Mouse (Mus musculus): ENCODE measurements around the gene Aebp2. TPM values are rescaled to one million over a fixed set of nuclear protein-coding genes. Genes with fewer than 3 reads are reported as not detected.

Aebp2 gene
- polyA plus RNA-seq, 1 experiment from 2014 or later: 18.7 TPM

DNA sequence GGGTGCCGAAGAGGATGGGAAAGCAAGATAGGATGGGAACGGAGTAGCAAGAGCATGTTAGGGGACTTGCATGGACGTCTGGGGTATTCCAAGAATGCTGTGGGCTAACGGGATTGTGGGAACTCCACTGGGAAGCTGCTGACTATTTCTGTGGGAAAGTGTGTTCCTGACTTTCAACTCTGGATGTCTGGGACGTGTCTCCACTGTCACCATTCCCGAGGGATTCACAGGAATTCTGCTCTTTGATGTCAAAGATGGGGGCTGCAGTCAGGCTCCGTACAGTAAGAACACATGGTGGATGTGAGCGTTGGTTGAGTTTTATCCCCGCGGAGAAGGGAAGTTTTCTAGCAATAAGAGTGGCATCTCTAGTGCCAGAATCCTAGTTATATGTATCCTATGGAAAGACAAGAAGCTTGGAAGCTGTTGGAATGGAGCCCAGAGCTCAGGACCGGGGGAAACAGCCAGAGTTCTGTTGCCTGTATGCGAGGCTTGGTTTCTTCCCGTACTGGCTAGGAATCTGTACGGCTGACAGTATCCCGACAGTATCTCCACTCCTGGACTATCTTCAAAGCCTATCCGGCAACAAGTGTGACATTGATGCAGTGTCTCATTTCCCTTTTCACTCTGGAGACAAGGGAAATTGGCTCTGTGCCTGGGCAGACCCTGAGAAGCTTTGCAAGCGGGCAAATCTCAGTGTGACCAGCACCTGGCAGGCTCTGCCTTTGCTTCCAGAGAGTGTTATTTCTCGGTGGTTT, 44.2 kb downstream of the Aebp2 start:
- H3K36me3 ChIP-seq (ENCODE audit: control insufficient read depth, insufficient read depth, low read length): no peaks in the 10 kb centered on the region
- H3K4me3 ChIP-seq (ENCODE audit: low read depth, low read length): no peak overlapping the region
- peak; percentile 91 for DNase-seq (ENCODE audit: low spot score)
- H3K4me1 ChIP-seq (ENCODE audit: control insufficient read depth, insufficient read depth, low read length): peaks cover 6% of the 10 kb centered on the region
- no peaks in the 10 kb centered on the region for H3K27me3 ChIP-seq (replicated peaks; ENCODE audit: control insufficient read depth, insufficient read depth, low read length)
- H3K27ac ChIP-seq (replicated peaks; ENCODE audit: low read depth, low read length): peak overlapping the region; percentile 46
- H3K9ac ChIP-seq (ENCODE audit: low read depth, low read length): no peak overlapping the region
- 23% methylated on average over 18 of the region's 18 CpGs for WGBS
- H3K4me2 ChIP-seq (ENCODE audit: low read depth, low read length): peak overlapping the region; percentile 23
- 0 out of 2 replicates have a peak, but pooled peaks cover 4% of the 10 kb centered on the region for H3K9me3 ChIP-seq (ENCODE audit: control insufficient read depth, low read length)
- ATAC-seq (ENCODE audit: low read depth): peak; percentile 80

DNA sequence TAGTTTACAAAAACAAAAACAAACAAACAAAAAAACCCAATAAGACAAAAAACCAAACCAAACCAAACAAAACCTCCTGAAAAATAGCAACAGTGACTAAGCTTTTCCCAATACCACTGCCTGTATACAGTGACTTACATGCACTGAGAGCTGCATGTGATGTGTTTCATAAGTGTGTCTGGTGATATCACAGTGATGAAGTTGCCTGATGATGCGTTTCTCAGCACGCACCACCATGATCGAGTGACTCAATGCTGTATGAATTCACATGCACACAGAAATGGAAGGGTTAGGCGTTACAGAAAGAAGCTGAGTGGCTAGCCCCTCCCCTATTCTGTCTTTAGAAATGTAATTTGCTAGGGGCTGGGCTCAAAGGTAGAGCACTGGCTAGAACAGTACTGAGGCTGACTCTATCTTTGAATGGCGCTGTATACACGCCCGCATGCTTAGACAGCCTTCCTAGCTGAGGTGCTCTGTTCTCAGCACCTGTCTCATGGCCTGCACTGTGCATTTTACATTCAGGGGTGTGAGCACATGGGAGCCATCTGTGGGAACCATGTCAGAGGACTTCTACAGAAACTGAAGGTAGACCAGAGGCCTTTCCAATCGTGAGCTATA, 44.9 kb downstream of the Aebp2 start:
- Histone ChIP-seq H3K36me3 (ENCODE audit: control insufficient read depth, insufficient read depth, low read length) (no peaks in the 10 kb centered on the region), H3K27me3 (replicated peaks; ENCODE audit: control insufficient read depth, insufficient read depth, low read length) (no peaks in the 10 kb centered on the region), H3K4me1 (ENCODE audit: control insufficient read depth, insufficient read depth, low read length) (peaks cover 6% of the 10 kb centered on the region), H3K4me2 (ENCODE audit: low read depth, low read length) (no peak overlapping the region), H3K9me3 (ENCODE audit: control insufficient read depth, low read length) (0 out of 2 replicates have a peak, but pooled peaks cover 4% of the 10 kb centered on the region), H3K4me3 (ENCODE audit: low read depth, low read length) (no peak overlapping the region), H3K9ac (ENCODE audit: low read depth, low read length) (no peak overlapping the region), H3K27ac (replicated peaks; ENCODE audit: low read depth, low read length) (no peak overlapping the region)
- peak; percentile 34; the same call in 1 of the 2 replicates for ATAC-seq (ENCODE audit: low read depth)
- WGBS: 75% methylated on average over 8 of the region's 8 CpGs
- no peak for DNase-seq (ENCODE audit: low spot score)

DNA sequence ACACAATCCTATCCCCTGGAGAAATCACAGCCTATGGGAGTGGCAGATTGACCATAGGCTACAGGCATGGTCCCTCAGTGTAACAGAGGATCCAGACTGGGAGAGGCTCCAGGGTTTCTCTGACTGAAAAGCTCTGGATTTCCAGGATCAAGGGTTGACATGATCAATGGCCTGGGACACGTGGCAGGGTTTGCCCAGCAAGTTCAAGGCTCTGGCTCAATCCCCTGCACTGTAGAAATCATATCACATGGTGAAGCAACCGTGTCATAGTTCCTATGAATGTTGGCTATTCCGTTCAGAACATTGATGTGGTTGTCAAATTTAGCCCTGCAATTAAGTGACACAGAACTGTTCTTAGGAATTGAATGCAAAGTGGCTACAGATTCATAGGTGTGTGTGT, 52.0 kb downstream of the Aebp2 start:
- H3K9ac ChIP-seq (ENCODE audit: low read depth, low read length): no peak overlapping the region
- no peak overlapping the region for H3K4me3 ChIP-seq (ENCODE audit: low read depth, low read length)
- 74% methylated on average over 3 of the region's 3 CpGs for WGBS
- peaks cover 20% of the 10 kb centered on the region for H3K4me1 ChIP-seq (ENCODE audit: control insufficient read depth, insufficient read depth, low read length)
- H3K27ac ChIP-seq (replicated peaks; ENCODE audit: low read depth, low read length): no peak overlapping the region
- no peak overlapping the region for H3K4me2 ChIP-seq (ENCODE audit: low read depth, low read length)
- no peaks in the 10 kb centered on the region for H3K27me3 ChIP-seq (replicated peaks; ENCODE audit: control insufficient read depth, insufficient read depth, low read length)
- no peak for DNase-seq (ENCODE audit: low spot score)
- 0 out of 2 replicates have a peak, but pooled peaks cover 4% of the 10 kb centered on the region for H3K9me3 ChIP-seq (ENCODE audit: control insufficient read depth, low read length)
- no peak for ATAC-seq (ENCODE audit: low read depth)
- no peaks in the 10 kb centered on the region for H3K36me3 ChIP-seq (ENCODE audit: control insufficient read depth, insufficient read depth, low read length)

DNA sequence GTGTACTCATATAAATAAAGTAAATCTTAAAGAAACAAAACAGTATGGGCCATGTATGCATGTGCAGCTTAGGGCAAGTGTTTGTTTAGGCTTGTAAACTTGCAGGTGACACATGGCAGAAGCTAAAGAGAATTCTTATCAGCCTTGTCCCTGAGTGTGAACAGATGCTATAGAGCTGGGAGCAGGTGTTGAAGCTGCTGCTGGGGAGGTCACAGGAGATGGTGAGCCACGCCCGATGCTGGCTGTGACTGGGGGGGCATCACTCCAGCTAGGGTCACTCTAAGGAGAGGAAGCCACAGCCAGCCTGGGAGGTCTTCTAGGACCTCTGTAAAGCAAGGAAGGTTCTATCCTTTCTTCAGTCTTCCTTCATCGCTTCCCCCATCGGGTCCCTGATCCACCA, 53.6 kb downstream of the Aebp2 start:
- Histone ChIP-seq H3K4me1 (ENCODE audit: control insufficient read depth, insufficient read depth, low read length) (peaks cover 27% of the 10 kb centered on the region), H3K36me3 (ENCODE audit: control insufficient read depth, insufficient read depth, low read length) (no peaks in the 10 kb centered on the region), H3K9ac (ENCODE audit: low read depth, low read length) (no peak overlapping the region), H3K4me3 (ENCODE audit: low read depth, low read length) (no peak overlapping the region), H3K9me3 (ENCODE audit: control insufficient read depth, low read length) (no peaks in the 10 kb centered on the region), H3K27ac (replicated peaks; ENCODE audit: low read depth, low read length) (no peak overlapping the region), H3K4me2 (ENCODE audit: low read depth, low read length) (no peak overlapping the region), H3K27me3 (replicated peaks; ENCODE audit: control insufficient read depth, insufficient read depth, low read length) (no peaks in the 10 kb centered on the region)
- WGBS: 97% methylated on average over 4 of the region's 4 CpGs
- ATAC-seq (ENCODE audit: low read depth) (no peak), DNase-seq (ENCODE audit: low spot score) (no peak)

DNA sequence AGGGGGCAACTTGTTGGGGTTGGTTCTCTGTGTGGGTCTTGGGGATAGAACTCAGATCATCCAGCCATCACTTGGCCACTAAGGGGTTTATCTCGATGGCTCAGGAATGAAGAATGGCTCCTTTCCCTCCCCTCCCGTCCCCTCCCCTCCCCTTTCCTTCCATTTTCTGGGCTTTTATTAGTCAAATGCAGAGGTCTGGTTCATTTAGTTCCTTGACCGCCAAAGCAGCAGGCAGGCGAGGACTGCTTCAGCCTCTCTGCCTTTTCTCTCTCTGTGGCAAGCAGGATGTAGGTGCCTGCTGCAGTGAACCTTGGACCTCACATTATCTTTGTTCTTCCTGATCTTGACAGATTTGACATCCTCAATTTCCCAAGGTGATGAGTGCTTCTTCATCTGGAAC, 54.6 kb downstream of the Aebp2 start:
- H3K4me1 ChIP-seq (ENCODE audit: control insufficient read depth, insufficient read depth, low read length): peaks cover 27% of the 10 kb centered on the region
- ATAC-seq (ENCODE audit: low read depth): no peak
- WGBS: 46% methylated on average over 4 of the region's 4 CpGs

DNA sequence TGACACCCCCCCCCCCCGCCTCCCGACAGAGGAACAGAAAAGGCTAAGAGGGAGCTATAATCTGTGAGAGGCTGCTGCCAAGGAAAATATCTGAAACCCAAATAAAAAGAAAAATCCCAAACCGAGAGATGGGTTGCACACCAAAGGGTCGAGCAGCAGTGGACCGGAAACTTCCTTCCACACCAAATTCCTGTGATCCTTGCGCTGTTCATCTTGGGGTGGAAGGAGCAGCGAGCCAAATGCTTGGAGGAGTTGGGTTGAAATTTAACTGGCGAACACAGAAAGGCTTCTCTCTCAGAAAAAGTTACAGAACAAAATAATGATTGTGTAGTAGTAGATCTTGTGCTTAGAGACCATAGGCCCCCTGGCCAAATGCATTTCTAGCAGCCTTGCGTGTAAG, 55.5 kb downstream of the Aebp2 start:
- Histone ChIP-seq H3K4me3 (ENCODE audit: low read depth, low read length) (no peak overlapping the region), H3K9me3 (ENCODE audit: control insufficient read depth, low read length) (no peaks in the 10 kb centered on the region), H3K4me1 (ENCODE audit: control insufficient read depth, insufficient read depth, low read length) (peaks cover 30% of the 10 kb centered on the region), H3K27ac (replicated peaks; ENCODE audit: low read depth, low read length) (peak overlapping the region; percentile 72), H3K27me3 (replicated peaks; ENCODE audit: control insufficient read depth, insufficient read depth, low read length) (no peaks in the 10 kb centered on the region), H3K36me3 (ENCODE audit: control insufficient read depth, insufficient read depth, low read length) (no peaks in the 10 kb centered on the region), H3K9ac (ENCODE audit: low read depth, low read length) (no peak overlapping the region), H3K4me2 (ENCODE audit: low read depth, low read length) (no peak overlapping the region; the same call in 1 of the 2 replicates)
- ATAC-seq (ENCODE audit: low read depth) (no peak), DNase-seq (ENCODE audit: low spot score) (peak; percentile 56)
- WGBS: 61% methylated on average over 9 of the region's 9 CpGs

More for the DNA sequence above, 54.6 kb downstream of the Aebp2 start:
- DNase-seq (ENCODE audit: low spot score): no peak
- Histone ChIP-seq H3K4me3 (ENCODE audit: low read depth, low read length) (no peak overlapping the region), H3K36me3 (ENCODE audit: control insufficient read depth, insufficient read depth, low read length) (no peaks in the 10 kb centered on the region), H3K9me3 (ENCODE audit: control insufficient read depth, low read length) (no peaks in the 10 kb centered on the region), H3K4me2 (ENCODE audit: low read depth, low read length) (no peak overlapping the region), H3K27ac (replicated peaks; ENCODE audit: low read depth, low read length) (no peak overlapping the region), H3K27me3 (replicated peaks; ENCODE audit: control insufficient read depth, insufficient read depth, low read length) (no peaks in the 10 kb centered on the region), H3K9ac (ENCODE audit: low read depth, low read length) (no peak overlapping the region)

DNA sequence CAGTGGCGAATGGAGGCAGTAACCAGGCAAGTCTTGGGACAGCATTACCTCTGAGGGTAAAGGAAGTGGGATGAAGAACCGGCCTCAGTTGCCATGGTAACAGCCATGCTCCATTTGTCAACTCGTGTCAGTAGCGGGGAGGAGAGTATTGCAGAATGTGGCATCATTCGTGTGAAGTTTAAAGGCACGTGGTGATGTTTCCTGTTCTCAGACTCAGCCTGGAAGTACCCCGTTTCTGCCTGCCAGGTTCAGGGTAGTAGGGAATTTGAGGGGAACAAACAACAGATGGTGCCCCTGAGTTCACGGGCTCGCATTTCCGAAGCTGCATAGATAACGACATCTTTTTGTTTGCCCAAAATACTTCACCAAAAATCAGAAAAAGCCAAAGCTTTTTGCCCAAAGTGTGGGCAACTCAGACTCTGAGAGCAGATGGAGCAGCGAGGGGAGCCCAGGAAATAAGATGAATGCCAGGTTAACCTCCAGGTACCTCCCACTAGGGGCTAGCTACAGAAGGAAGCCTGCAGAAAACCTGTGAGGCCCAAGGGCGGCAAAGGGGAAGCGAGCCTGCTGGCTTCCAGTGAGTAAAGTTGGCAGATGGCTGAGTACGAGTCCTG, 56.3 kb downstream of the Aebp2 start:
- H3K4me2 ChIP-seq (ENCODE audit: low read depth, low read length): 0 out of 2 replicates have a peak overlapping the region, but pooled peaks have one; percentile 20
- WGBS: 19% methylated on average over 15 of the region's 15 CpGs
- no peaks in the 10 kb centered on the region for H3K27me3 ChIP-seq (replicated peaks; ENCODE audit: control insufficient read depth, insufficient read depth, low read length)
- H3K36me3 ChIP-seq (ENCODE audit: control insufficient read depth, insufficient read depth, low read length): no peaks in the 10 kb centered on the region
- DNase-seq (ENCODE audit: low spot score) (peak; percentile 84), ATAC-seq (ENCODE audit: low read depth) (peak; percentile 51)
- H3K9me3 ChIP-seq (ENCODE audit: control insufficient read depth, low read length): no peaks in the 10 kb centered on the region
- no peak overlapping the region for H3K4me3 ChIP-seq (ENCODE audit: low read depth, low read length)
- peaks cover 36% of the 10 kb centered on the region for H3K4me1 ChIP-seq (ENCODE audit: control insufficient read depth, insufficient read depth, low read length)
- peak overlapping the region; percentile 21; the same call in 1 of the 2 replicates for H3K9ac ChIP-seq (ENCODE audit: low read depth, low read length)
- H3K27ac ChIP-seq (replicated peaks; ENCODE audit: low read depth, low read length): peak overlapping the region; percentile 72

DNA sequence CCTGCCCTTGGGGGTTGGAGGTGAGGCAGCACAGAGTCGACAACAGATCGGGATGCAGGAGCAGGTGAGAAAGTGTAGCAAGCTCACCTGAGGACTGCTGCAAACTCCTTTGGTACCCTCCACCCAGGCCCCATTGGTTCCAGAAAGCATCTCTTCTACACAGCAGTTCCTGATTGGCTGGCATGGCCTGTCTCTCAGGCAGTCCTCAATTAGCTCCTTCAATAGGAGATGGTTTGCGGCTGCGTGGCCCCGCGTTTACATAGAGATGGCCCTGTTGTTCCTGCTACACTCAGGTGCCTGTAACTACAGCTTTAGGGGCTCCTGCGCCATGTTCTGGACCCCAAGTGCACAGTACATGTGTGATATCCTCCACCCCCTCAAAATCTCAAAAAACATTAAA, 58.2 kb downstream of the Aebp2 start:
- DNase-seq (ENCODE audit: low spot score) (no peak), ATAC-seq (ENCODE audit: low read depth) (no peak)
- no peak overlapping the region for H3K4me3 ChIP-seq (ENCODE audit: low read depth, low read length)
- H3K4me2 ChIP-seq (ENCODE audit: low read depth, low read length): no peak overlapping the region
- no peaks in the 10 kb centered on the region for H3K27me3 ChIP-seq (replicated peaks; ENCODE audit: control insufficient read depth, insufficient read depth, low read length)
- no peak overlapping the region for H3K27ac ChIP-seq (replicated peaks; ENCODE audit: low read depth, low read length)
- H3K4me1 ChIP-seq (ENCODE audit: control insufficient read depth, insufficient read depth, low read length): peaks cover 38% of the 10 kb centered on the region
- H3K9me3 ChIP-seq (ENCODE audit: control insufficient read depth, low read length): no peaks in the 10 kb centered on the region
- WGBS: 55% methylated on average over 7 of the region's 7 CpGs
- H3K36me3 ChIP-seq (ENCODE audit: control insufficient read depth, insufficient read depth, low read length): no peaks in the 10 kb centered on the region
- H3K9ac ChIP-seq (ENCODE audit: low read depth, low read length): no peak overlapping the region

All from embryonic facial prominence, embryonic 14.5 days (tissue).